Mouse (Mus musculus) megakaryocyte, embryonic 14.5 days (primary cell): ENCODE data around the gene Elovl6.

Source experiments
- FLI1 ChIP-seq: IDR thresholded peaks from 2 replicates; pipeline ENCODE4 v1.6.1; 2012; ENCODE audit warnings: low read length, inconsistent platforms, mixed read lengths
- GATA1 ChIP-seq: IDR thresholded peaks from 3 replicates; pipeline ENCODE4 v1.6.1; 2012; ENCODE audit warnings: mixed read lengths, low read length, inconsistent platforms, borderline replicate concordance

GRCm38 (mm10) chr3:129560068-129560467 is 27.9 kb downstream of the Elovl6 start:
- no peak for TF ChIP-seq GATA1
- no peak for TF ChIP-seq FLI1
